Mouse (Mus musculus): Measurements from ENCODE around the gene Hoxc13. TPM values are rescaled to one million over a fixed set of nuclear protein-coding genes. Genes with fewer than 3 reads are reported as not detected.

The Hoxc13 gene
- not detected for polyA plus RNA-seq (2014; fragmentation: Illumina TruSeq; extraction: RNeasy Lipid Tissue Mini Kit (QIAGEN cat#74804); ENCODE audit: low read depth, low replicate concordance)

GRCm38 (mm10) chr15:102921053-102922011 lies at the start of gene Hoxc13:
Gene Hoxc13, plus strand, starts transcription at chr15:102921103.

GRCm38 (mm10) chr15:102936279-102936972 lies 15.5 kb downstream of the Hoxc13 start, which contains the start of gene Hoxc12:
Gene Hoxc12, plus strand, starts transcription at chr15:102936757.

GRCm38 (mm10) chr15:102954192-102955006 lies 33.5 kb downstream of the Hoxc13 start, which contains the start of gene Hoxc11:
Gene Hoxc11, plus strand, starts transcription at chr15:102954427.

GRCm38 (mm10) chr15:102966776-102967311 lies 45.9 kb downstream of the Hoxc13 start, which contains the start of gene Hoxc10:
Gene Hoxc10, plus strand, starts transcription at chr15:102966796.

GRCm38 (mm10) chr15:102967312-102967510 lies 46.3 kb downstream of the Hoxc13 start, which contains the start of gene Hoxc5:
Gene Hoxc5, plus strand, starts transcription at chr15:102967443.

GRCm38 (mm10) chr15:102976171-102976570 lies 55.3 kb downstream of the Hoxc13 start, which contains the start of gene Hoxc9:
Gene Hoxc9, plus strand, starts transcription at chr15:102976439.

Other genes starting within 250 kb of the Hoxc13 start
- 344 TPM for gene Atp5g2, start 248.8 kb upstream of the Hoxc13 start, polyA plus RNA-seq (2014; fragmentation: Illumina TruSeq; extraction: RNeasy Lipid Tissue Mini Kit (QIAGEN cat#74804); ENCODE audit: low read depth, low replicate concordance)
- gene Calcoco1, start 198.9 kb upstream of the Hoxc13 start, polyA plus RNA-seq (2014; fragmentation: Illumina TruSeq; extraction: RNeasy Lipid Tissue Mini Kit (QIAGEN cat#74804); ENCODE audit: low read depth, low replicate concordance), result 70.6 TPM
- not detected for gene Hoxc12, start 15.7 kb downstream of the Hoxc13 start, polyA plus RNA-seq (2014; fragmentation: Illumina TruSeq; extraction: RNeasy Lipid Tissue Mini Kit (QIAGEN cat#74804); ENCODE audit: low read depth, low replicate concordance)
- gene Hoxc11, start 33.3 kb downstream of the Hoxc13 start, polyA plus RNA-seq (2014; fragmentation: Illumina TruSeq; extraction: RNeasy Lipid Tissue Mini Kit (QIAGEN cat#74804); ENCODE audit: low read depth, low replicate concordance), result not detected
- gene Hoxc10, start 45.7 kb downstream of the Hoxc13 start, polyA plus RNA-seq (2014; fragmentation: Illumina TruSeq; extraction: RNeasy Lipid Tissue Mini Kit (QIAGEN cat#74804); ENCODE audit: low read depth, low replicate concordance), result 0.57 TPM
- 5.4 TPM for gene Hoxc5, start 46.3 kb downstream of the Hoxc13 start, polyA plus RNA-seq (2014; fragmentation: Illumina TruSeq; extraction: RNeasy Lipid Tissue Mini Kit (QIAGEN cat#74804); ENCODE audit: low read depth, low replicate concordance)
- gene Hoxc9, start 55.3 kb downstream of the Hoxc13 start, polyA plus RNA-seq (2014; fragmentation: Illumina TruSeq; extraction: RNeasy Lipid Tissue Mini Kit (QIAGEN cat#74804); ENCODE audit: low read depth, low replicate concordance), result 2.5 TPM
- gene Hoxc8, start 69.5 kb downstream of the Hoxc13 start, polyA plus RNA-seq (2014; fragmentation: Illumina TruSeq; extraction: RNeasy Lipid Tissue Mini Kit (QIAGEN cat#74804); ENCODE audit: low read depth, low replicate concordance), result 50.3 TPM
- 24.0 TPM for gene Hoxc6, start 77.2 kb downstream of the Hoxc13 start, polyA plus RNA-seq (2014; fragmentation: Illumina TruSeq; extraction: RNeasy Lipid Tissue Mini Kit (QIAGEN cat#74804); ENCODE audit: low read depth, low replicate concordance)
- gene Hoxc4, start 97.8 kb downstream of the Hoxc13 start, polyA plus RNA-seq (2014; fragmentation: Illumina TruSeq; extraction: RNeasy Lipid Tissue Mini Kit (QIAGEN cat#74804); ENCODE audit: low read depth, low replicate concordance), result 11.1 TPM
- 13.3 TPM for gene Smug1, start 246.0 kb downstream of the Hoxc13 start, polyA plus RNA-seq (2014; fragmentation: Illumina TruSeq; extraction: RNeasy Lipid Tissue Mini Kit (QIAGEN cat#74804); ENCODE audit: low read depth, low replicate concordance)

All from adipose tissue, adult 10 weeks (tissue).